Mouse (Mus musculus) cortical plate, adult 2 months (tissue): ENCODE measurements at regions not wholly inside any gene's neighbourhood (a gene's known extent, or its start where the extent isn't known, plus 50 kb on each side); places are given as distances from the start of the nearest gene placed in this dataset.
"Not testable (repeated sequence)": the region's sequence is repeated elsewhere in the genome, so short reads cannot be mapped to it uniquely, and the experiment has no call there.

Experiments used
- H3K27ac ChIP-seq: fragments of 200-500 bp; 2 replicates; pipeline ENCODE4 v1.5.1; 2012; ENCODE audit warnings: low read length, control low read depth, inconsistent platforms; ENCODE audit not compliant: insufficient read depth
- H3K4me1 ChIP-seq: fragments of 200-500 bp; 2 replicates; pipeline ENCODE4 v1.6.1; 2011; ENCODE audit warnings: low read length; ENCODE audit not compliant: control insufficient read depth, insufficient read depth
- H3K4me3 ChIP-seq: fragments of 200-500 bp; 2 replicates; pipeline ENCODE4 v1.5.1; 2011; ENCODE audit warnings: mild to moderate bottlenecking, low read length, control low read depth; ENCODE audit not compliant: insufficient read depth
- CTCF ChIP-seq: fragments of 200-500 bp; IDR thresholded peaks from 2 replicates; pipeline ENCODE4 v1.5.1; 2011; ENCODE audit warnings: mild to moderate bottlenecking, control low read depth, low read length; ENCODE audit not compliant: insufficient read depth; ENCODE audit errors: extremely low read depth
- POLR2A ChIP-seq: fragments of 200-500 bp; IDR thresholded peaks from 2 replicates; pipeline ENCODE4 v1.6.1; 2011; ENCODE audit warnings: mild to moderate bottlenecking, low read length, control low read depth; ENCODE audit not compliant: insufficient read depth; ENCODE audit errors: extremely low read depth

DNA sequence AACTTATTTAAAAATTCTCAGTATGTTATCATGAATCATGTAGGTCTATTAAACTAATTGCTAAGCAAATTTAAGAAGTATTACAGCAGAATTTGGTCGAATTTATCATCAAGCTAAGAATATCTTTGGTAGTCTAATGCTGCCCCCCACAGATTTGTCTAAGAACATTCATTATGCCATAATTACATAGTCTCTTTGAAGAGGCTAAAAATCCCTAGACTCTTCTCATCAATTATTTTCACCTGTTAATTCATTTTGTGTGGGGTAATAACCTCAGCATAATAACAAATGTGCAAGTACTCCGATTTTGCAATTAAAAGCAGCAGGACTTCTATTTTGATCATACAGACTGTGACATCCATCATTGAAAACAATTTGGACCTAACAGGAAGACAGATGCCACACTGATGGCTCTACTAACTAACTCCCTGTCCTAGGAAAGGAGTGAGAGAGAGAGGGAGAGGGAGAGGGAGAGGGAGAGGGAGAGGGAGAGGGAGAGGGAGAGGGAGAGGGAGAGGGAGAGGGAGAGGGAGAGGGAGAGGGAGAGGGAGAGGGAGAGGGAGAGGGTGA is 189.2 kb upstream of the 1700008P02Rik start:
- H3K27ac ChIP-seq, result no peak overlapping the region
- no peak overlapping the region for H3K4me3 ChIP-seq
- TF ChIP-seq CTCF (no peak), POLR2A (no peak)
- H3K4me1 ChIP-seq, result no peaks in the 10 kb centered on the region

DNA sequence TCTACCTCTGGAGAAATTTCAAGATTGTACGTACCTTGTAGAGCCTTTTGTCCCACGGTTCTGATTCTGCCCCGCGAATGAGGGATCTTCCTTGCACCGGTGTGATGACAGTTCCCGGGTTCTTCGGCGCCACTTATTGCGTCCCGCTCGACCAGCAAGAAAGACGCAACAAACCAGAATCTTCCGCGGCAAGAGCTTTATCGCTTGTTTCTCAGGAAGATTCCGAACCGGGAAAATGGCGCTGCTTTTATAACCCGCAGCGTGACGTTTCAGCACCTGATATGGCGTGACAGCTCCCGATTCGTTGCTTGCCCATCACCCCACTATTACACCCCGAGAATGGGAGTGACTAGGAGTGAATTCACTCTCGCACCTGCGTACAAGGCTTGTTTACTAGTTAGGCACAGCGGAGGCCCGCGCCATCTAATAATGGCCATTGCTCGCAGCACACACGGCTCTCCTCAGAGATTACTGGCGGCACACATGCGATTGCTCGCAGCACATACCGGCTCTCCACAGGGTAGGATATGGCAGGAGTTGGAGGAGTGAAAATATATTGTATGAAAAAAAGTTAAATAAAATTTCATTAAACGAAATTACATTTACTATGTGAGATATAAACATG is 180.0 kb upstream of the 1700008P02Rik start:
- H3K27ac ChIP-seq, H3K4me1 ChIP-seq, H3K4me3 ChIP-seq: not testable (repeated sequence)

DNA sequence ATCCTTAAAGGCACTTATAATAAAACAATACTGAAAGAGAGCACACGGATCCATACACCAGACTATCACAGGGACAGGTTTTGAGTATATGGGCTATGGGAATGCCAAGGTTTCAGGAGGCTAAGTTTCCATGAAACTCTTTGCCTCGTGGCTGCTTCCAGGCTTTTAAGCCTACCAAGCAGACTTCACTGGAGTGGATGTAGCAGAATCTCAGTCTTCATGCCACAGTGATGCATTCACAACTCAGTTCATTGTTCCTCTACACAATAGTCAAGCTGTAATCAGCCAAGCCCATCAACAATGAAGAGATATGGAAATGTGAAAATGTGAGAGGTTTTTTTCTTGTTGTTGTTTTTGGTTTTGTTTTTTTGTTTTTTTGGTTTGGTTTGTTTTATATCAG is 148.3 kb upstream of the 1700008P02Rik start:
- Histone ChIP-seq H3K4me1 (no peaks in the 10 kb centered on the region), H3K4me3 (no peak overlapping the region), H3K27ac (no peak overlapping the region)
- TF ChIP-seq CTCF (no peak), POLR2A (no peak)

DNA sequence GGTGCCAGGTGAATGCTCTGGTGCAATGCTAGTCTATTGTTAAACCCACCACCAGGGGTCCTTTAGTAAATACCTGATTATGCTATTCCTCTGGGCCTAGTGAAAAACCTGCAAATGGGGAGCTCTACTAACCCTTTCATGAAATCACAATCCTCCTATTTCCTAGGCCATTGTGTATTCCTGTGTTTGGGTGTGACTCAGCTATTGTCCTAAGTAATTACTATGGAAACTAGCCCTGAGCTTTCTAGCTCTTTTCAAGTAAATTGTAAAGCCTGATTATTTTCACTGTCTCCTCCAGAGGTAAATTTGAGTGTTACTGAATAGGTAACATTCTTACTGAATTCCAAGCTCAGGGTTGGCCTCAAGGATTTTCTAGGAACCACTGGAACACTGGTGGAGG is 147.8 kb upstream of the 1700008P02Rik start:
- H3K4me1 ChIP-seq, H3K27ac ChIP-seq: not testable (repeated sequence)

DNA sequence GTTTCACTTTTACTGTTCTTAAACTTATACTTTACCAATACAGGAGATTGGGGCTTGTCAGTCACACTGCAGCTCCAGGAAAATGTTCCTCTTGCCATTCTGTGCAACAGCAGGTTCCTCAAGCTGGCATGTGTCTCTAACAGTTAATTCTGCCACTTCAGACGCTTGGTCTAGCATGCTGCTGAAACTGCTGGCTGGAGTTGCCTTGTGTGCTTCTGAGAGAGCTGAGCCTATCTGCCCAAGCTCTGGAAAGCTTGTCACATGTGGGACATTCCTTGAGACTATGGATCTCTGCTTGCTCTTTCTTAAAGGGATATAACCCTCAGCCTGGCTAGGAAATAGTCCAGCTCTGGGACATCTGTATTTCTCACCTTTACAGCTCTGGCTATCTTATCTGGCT is 138.9 kb upstream of the 1700008P02Rik start:
- Histone ChIP-seq H3K4me3 (no peak overlapping the region), H3K27ac (no peak overlapping the region), H3K4me1 (no peaks in the 10 kb centered on the region)
- TF ChIP-seq POLR2A, result no peak
- no peak for TF ChIP-seq CTCF

More for the DNA sequence above, 147.8 kb upstream of the 1700008P02Rik start:
- H3K4me3 ChIP-seq, result not testable (repeated sequence)

DNA sequence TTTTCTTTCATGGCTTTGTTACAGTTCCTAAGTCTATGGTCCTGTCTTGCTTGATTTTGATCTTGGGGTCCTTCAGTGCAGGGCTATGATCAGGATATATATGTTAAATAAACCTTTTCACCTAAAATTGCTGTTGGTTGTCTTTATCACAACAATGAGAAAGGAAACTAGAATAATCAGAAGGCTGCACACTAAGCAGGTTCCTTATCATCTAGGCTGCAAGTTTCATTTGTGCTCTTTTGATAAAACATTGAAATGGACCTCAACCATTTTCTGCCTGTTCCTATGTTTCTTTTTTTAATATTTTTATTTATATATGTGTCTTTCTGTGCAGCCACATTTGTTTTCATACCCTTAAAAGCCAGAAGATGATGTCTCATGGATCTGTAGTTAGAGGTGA is 137.3 kb upstream of the 1700008P02Rik start:
- Histone ChIP-seq H3K4me3 (no peak overlapping the region), H3K4me1 (no peaks in the 10 kb centered on the region), H3K27ac (no peak overlapping the region)
- TF ChIP-seq CTCF, result no peak
- no peak for TF ChIP-seq POLR2A

DNA sequence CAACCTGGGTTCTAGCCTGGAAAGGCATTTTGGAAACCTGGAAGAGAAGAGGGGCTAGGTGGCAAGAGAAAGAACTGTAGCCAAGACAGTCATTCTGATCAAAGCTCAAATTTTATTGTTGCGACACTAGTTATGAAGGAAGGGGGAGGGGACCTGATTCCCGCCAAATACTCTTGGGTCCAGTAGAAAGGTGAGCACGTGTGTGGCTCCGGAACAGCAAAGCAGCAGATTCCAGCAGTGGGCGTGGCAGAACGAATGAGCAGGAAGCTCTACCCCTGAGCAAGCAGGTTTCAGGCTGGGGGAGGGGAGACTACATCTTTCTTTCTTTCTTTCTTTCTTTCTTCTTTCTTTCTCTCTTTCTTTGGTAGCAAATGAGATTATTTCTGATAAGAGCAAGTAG is 130.5 kb upstream of the 1700008P02Rik start:
- not testable (repeated sequence) for H3K27ac ChIP-seq, H3K4me1 ChIP-seq, H3K4me3 ChIP-seq

DNA sequence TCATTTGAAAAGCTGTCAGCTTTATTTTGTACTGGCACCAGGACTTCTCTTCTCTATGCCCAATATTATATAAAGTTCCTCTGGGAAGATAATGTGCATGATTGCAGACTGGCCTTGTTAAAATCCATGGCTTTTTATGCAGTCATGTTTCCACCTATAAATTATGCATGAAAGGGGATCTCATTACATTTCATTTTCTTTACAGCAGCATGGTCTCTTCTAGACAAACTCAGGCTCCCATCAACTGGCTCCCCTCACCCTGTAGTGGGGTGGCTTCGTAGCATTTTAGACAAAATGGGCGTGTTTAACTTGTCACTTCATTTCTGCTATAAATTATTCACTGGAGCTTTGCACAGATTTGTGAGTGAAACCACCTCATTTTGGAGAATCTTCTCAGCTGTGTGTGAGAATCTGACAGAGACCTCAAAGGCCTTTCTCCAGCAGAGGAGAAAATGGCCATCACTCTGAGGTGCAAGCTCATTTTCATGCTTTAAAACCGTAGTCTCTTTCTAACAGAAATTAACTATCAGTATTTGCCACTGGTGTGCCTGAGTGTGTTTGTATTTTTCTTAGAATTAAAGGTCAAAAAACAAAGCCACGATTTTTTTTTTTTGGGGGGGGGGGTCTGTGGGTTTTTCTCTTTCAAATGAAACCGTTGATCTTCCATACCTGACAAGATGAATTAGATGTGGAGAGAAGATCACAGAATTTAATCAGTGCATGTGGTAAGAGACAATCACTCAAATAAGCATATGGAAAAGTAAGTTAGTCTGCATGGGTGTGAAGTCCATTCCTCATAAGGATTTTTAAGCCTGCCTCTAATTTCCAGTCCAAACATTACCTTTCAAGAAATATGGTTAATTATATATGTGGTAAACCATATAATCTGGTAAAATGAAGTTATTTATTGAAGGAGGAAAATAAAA is 111.4 kb upstream of the 1700008P02Rik start:
- no peak for TF ChIP-seq CTCF
- TF ChIP-seq POLR2A, result no peak
- Histone ChIP-seq H3K4me1 (no peaks in the 10 kb centered on the region), H3K27ac (no peak overlapping the region), H3K4me3 (no peak overlapping the region)

DNA sequence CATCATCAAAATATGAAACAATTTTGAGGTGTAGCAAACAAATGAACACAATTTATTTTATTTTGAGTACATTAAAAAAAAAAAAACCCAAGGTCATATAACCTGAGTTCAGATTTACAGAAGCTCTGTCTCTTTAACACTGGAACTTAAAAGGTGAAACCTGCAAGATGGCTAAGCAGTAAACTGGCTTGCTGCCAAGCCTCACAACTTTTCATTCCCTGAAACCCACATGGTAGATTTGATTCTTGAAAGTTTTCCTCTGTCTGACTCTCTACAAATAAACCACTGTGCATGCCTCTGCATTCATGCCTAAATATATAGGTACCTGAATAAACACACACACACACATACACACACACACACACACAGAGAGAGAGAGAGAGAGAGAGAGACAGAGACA is 109.8 kb upstream of the 1700008P02Rik start:
- TF ChIP-seq POLR2A, result no peak
- no peak for TF ChIP-seq CTCF
- Histone ChIP-seq H3K4me3 (no peak overlapping the region), H3K4me1 (no peaks in the 10 kb centered on the region), H3K27ac (no peak overlapping the region)

DNA sequence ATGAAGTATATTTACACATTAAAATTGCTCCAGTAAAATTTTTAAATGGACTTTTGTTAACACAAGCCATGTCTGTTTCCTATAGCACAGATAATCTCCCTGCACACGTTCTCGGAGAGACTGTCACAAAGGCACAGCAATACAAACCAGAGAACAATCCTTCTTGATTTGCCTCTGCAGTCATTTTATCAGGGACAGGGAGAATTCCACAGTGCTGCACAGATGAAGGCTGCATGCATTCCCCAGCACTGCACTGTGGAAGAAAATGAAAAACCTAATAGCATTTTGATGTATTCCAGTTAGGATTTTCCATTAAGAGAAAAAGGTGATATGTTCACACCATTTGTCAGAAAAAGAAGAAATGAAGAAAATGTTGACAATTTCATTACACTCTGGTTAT is 63.4 kb upstream of the 1700008P02Rik start:
- H3K4me1 ChIP-seq, result no peaks in the 10 kb centered on the region
- H3K27ac ChIP-seq, result no peak overlapping the region
- no peak overlapping the region for H3K4me3 ChIP-seq
- TF ChIP-seq CTCF (no peak), POLR2A (no peak)
